Mouse (Mus musculus): Measurements from ENCODE around the gene Rarres1. TPM values are rescaled to one million over a fixed set of nuclear protein-coding genes. Genes with fewer than 3 reads are reported as not detected.

Gene Rarres1
- polyA plus RNA-seq, 1 experiment from 2014 or later = 3.4 TPM

Other genes starting within 250 kb of the Rarres1 start
- gene Mlf1, start 141.4 kb downstream of the Rarres1 start, polyA plus RNA-seq (2014; fragmentation: Nextera tagmentation; extraction: Ambion mirVana) = 13.4 and 18.3 TPM in 2 replicates
- gene Gm17402, start 140.4 kb downstream of the Rarres1 start, polyA plus RNA-seq (2014; fragmentation: Nextera tagmentation; extraction: Ambion mirVana) = not detected in 2 replicates
- gene Gfm1, start 85.4 kb downstream of the Rarres1 start, polyA plus RNA-seq (2014; fragmentation: Nextera tagmentation; extraction: Ambion mirVana) = 31.9 and 63.3 TPM in 2 replicates
- gene Lxn, start 51.6 kb downstream of the Rarres1 start, polyA plus RNA-seq (2014; fragmentation: Nextera tagmentation; extraction: Ambion mirVana) = 68.8 and 68.9 TPM in 2 replicates
- gene Mfsd1, start 67.2 kb upstream of the Rarres1 start, polyA plus RNA-seq (2014; fragmentation: Nextera tagmentation; extraction: Ambion mirVana) = 53.6 and 82.5 TPM in 2 replicates